Mouse (Mus musculus): ENCODE data around the gene Prkar1b. TPM values are rescaled to one million over a fixed set of nuclear protein-coding genes. Genes with fewer than 3 reads are reported as not detected.
A peak's percentile ranks its signal among the peaks of the same experiment; 100 is the strongest.

The Prkar1b gene
- polyA plus RNA-seq, 1 experiment from 2014 or later, result 25.4 TPM

- Histone ChIP-seq H3K36me3 (no peaks in the 10 kb centered on the region), H3K9ac (no peak overlapping the region), H3K4me1 (peaks cover 21% of the 10 kb centered on the region; the same call in 1 of the 2 replicates), H3K9me3 (no peaks in the 10 kb centered on the region; the same call in 1 of the 2 replicates), H3K4me2 (replicated peaks) (no peak overlapping the region), H3K4me3 (no peak overlapping the region), H3K27me3 (no peaks in the 10 kb centered on the region), H3K27ac (no peak overlapping the region)
- WGBS, result 79% methylated on average over 12 of the region's 12 CpGs
- no peak for ATAC-seq (ENCODE audit: low FRiP score, low read depth)
Observed at GRCm38 (mm10) chr5:139042299-139042698, 107.5 kb downstream of the Prkar1b start.

GRCm38 (mm10) chr5:139035171-139035570 lies 114.6 kb downstream of the Prkar1b start:
- 52% methylated on average over 2 of the region's 2 CpGs for WGBS
- Histone ChIP-seq H3K4me2 (replicated peaks) (no peak overlapping the region), H3K9ac (no peak overlapping the region), H3K36me3 (0 out of 2 replicates have a peak, but pooled peaks cover 4% of the 10 kb centered on the region), H3K27me3 (no peaks in the 10 kb centered on the region), H3K27ac (peak overlapping the region; percentile 48; the same call in 1 of the 2 replicates), H3K4me3 (no peak overlapping the region), H3K9me3 (no peaks in the 10 kb centered on the region; the same call in 1 of the 2 replicates), H3K4me1 (peaks cover 51% of the 10 kb centered on the region)
- no peak for ATAC-seq (ENCODE audit: low FRiP score, low read depth)

- Histone ChIP-seq H3K4me3 (no peak overlapping the region), H3K9me3 (no peaks in the 10 kb centered on the region; the same call in 1 of the 2 replicates), H3K27me3 (no peaks in the 10 kb centered on the region), H3K4me2 (replicated peaks) (no peak overlapping the region; the same call in 1 of the 2 replicates), H3K36me3 (0 out of 2 replicates have a peak, but pooled peaks cover 4% of the 10 kb centered on the region), H3K27ac (peak overlapping the region; percentile 61; the same call in 1 of the 2 replicates), H3K4me1 (peaks cover 49% of the 10 kb centered on the region), H3K9ac (no peak overlapping the region)
- peak; percentile 18; the same call in 1 of the 2 replicates for ATAC-seq (ENCODE audit: low FRiP score, low read depth)
- WGBS, result 19% methylated on average over 6 of the region's 6 CpGs
Observed at GRCm38 (mm10) chr5:139034746-139035145, 115.1 kb downstream of the Prkar1b start.

GRCm38 (mm10) chr5:139033406-139034317 lies 116.1 kb downstream of the Prkar1b start:
- Histone ChIP-seq H3K27me3 (no peaks in the 10 kb centered on the region), H3K4me1 (peaks cover 42% of the 10 kb centered on the region), H3K27ac (peak overlapping the region; percentile 61; the same call in 1 of the 2 replicates), H3K4me3 (no peak overlapping the region), H3K9ac (no peak overlapping the region), H3K4me2 (replicated peaks) (0 out of 2 replicates have a peak overlapping the region, but pooled peaks have one; percentile 1), H3K36me3 (0 out of 2 replicates have a peak, but pooled peaks cover 4% of the 10 kb centered on the region), H3K9me3 (no peaks in the 10 kb centered on the region)
- WGBS, result 24% methylated on average over 14 of the region's 14 CpGs
- peak; percentile 62 for ATAC-seq (ENCODE audit: low FRiP score, low read depth)

- no peak for ATAC-seq (ENCODE audit: low FRiP score, low read depth)
- WGBS, result 45% methylated on average over 15 of the region's 15 CpGs
Observed at GRCm38 (mm10) chr5:139027603-139028002, 122.2 kb downstream of the Prkar1b start.

GRCm38 (mm10) chr5:139024351-139025105 lies 125.3 kb downstream of the Prkar1b start:
- H3K9ac ChIP-seq, result no peak overlapping the region
- no peak overlapping the region for H3K4me2 ChIP-seq (replicated peaks)
- WGBS, result 51% methylated on average over 12 of the region's 12 CpGs
- no peak overlapping the region for H3K4me3 ChIP-seq
- no peaks in the 10 kb centered on the region for H3K27me3 ChIP-seq
- no peaks in the 10 kb centered on the region for H3K9me3 ChIP-seq
- H3K4me1 ChIP-seq, result peaks cover 8% of the 10 kb centered on the region; the same call in 1 of the 2 replicates
- H3K36me3 ChIP-seq, result no peaks in the 10 kb centered on the region
- no peak overlapping the region for H3K27ac ChIP-seq
- no peak for ATAC-seq (ENCODE audit: low FRiP score, low read depth)

More at GRCm38 (mm10) chr5:139027603-139028002, 122.2 kb downstream of the Prkar1b start:
- Histone ChIP-seq H3K36me3 (no peaks in the 10 kb centered on the region), H3K4me1 (peaks cover 17% of the 10 kb centered on the region; the same call in 1 of the 2 replicates), H3K9ac (no peak overlapping the region), H3K27ac (no peak overlapping the region), H3K4me2 (replicated peaks) (no peak overlapping the region), H3K9me3 (no peaks in the 10 kb centered on the region), H3K27me3 (no peaks in the 10 kb centered on the region), H3K4me3 (no peak overlapping the region)

GRCm38 (mm10) chr5:139020595-139020994 lies 129.2 kb downstream of the Prkar1b start:
- Histone ChIP-seq H3K27me3 (no peaks in the 10 kb centered on the region), H3K4me2 (replicated peaks) (no peak overlapping the region), H3K9me3 (no peaks in the 10 kb centered on the region), H3K4me1 (no peaks in the 10 kb centered on the region; the same call in 1 of the 2 replicates), H3K9ac (no peak overlapping the region), H3K4me3 (no peak overlapping the region), H3K27ac (no peak overlapping the region), H3K36me3 (no peaks in the 10 kb centered on the region)
- no peak for ATAC-seq (ENCODE audit: low FRiP score, low read depth)
- WGBS, result 70% methylated on average over 6 of the region's 6 CpGs

- no peak overlapping the region for H3K9ac ChIP-seq
- no peaks in the 10 kb centered on the region for H3K27me3 ChIP-seq
- WGBS, result 77% methylated on average over 15 of the region's 15 CpGs
- no peaks in the 10 kb centered on the region for H3K4me1 ChIP-seq
- no peaks in the 10 kb centered on the region for H3K9me3 ChIP-seq
- H3K36me3 ChIP-seq, result no peaks in the 10 kb centered on the region
- no peak overlapping the region for H3K27ac ChIP-seq
- H3K4me3 ChIP-seq, result no peak overlapping the region
- ATAC-seq (ENCODE audit: low FRiP score, low read depth), result no peak
- H3K4me2 ChIP-seq (replicated peaks), result no peak overlapping the region
Observed at GRCm38 (mm10) chr5:139017371-139018124, 132.3 kb downstream of the Prkar1b start.

GRCm38 (mm10) chr5:139015097-139015496 lies 134.7 kb downstream of the Prkar1b start:
- Histone ChIP-seq H3K27ac (no peak overlapping the region), H3K36me3 (no peaks in the 10 kb centered on the region), H3K27me3 (no peaks in the 10 kb centered on the region), H3K9me3 (no peaks in the 10 kb centered on the region), H3K4me2 (replicated peaks) (no peak overlapping the region), H3K4me3 (no peak overlapping the region), H3K4me1 (no peaks in the 10 kb centered on the region), H3K9ac (no peak overlapping the region)
- WGBS, result 74% methylated on average over 3 of the region's 3 CpGs
- ATAC-seq (ENCODE audit: low FRiP score, low read depth), result no peak

- no peak overlapping the region for H3K9ac ChIP-seq
- H3K4me1 ChIP-seq, result no peaks in the 10 kb centered on the region
- WGBS, result 58% methylated on average over 2 of the region's 2 CpGs
- no peak overlapping the region for H3K27ac ChIP-seq
- no peaks in the 10 kb centered on the region for H3K9me3 ChIP-seq
- H3K27me3 ChIP-seq, result peaks cover 12% of the 10 kb centered on the region; the same call in 1 of the 2 replicates
- no peak for ATAC-seq (ENCODE audit: low FRiP score, low read depth)
- no peak overlapping the region for H3K4me3 ChIP-seq
- no peak overlapping the region for H3K4me2 ChIP-seq (replicated peaks)
- H3K36me3 ChIP-seq, result no peaks in the 10 kb centered on the region
Observed at GRCm38 (mm10) chr5:139010649-139011048, 139.2 kb downstream of the Prkar1b start.

GRCm38 (mm10) chr5:139007141-139007775 lies 142.5 kb downstream of the Prkar1b start:
- WGBS, result 59% methylated on average over 4 of the region's 4 CpGs
- ATAC-seq (ENCODE audit: low FRiP score, low read depth), result no peak
- no peaks in the 10 kb centered on the region for H3K36me3 ChIP-seq

More at GRCm38 (mm10) chr5:139007141-139007775, 142.5 kb downstream of the Prkar1b start:
- Histone ChIP-seq H3K9me3 (0 out of 2 replicates have a peak, but pooled peaks cover 5% of the 10 kb centered on the region), H3K4me1 (no peaks in the 10 kb centered on the region), H3K4me2 (replicated peaks) (no peak overlapping the region), H3K27ac (no peak overlapping the region), H3K27me3 (peaks cover 15% of the 10 kb centered on the region; the same call in 1 of the 2 replicates), H3K4me3 (no peak overlapping the region), H3K9ac (no peak overlapping the region)

Measured in limb, embryonic 13.5 days (tissue).